In genomic region chr16:31500969-31501750, GRCm38 (mm10) we compare ENCODE assay signal across 9 mouse cellular contexts.
DNase-seq lines count a peak whose midpoint lies in the region; ATAC-seq lines count a peak whose summit lies in the region.
"Had no signal": no experiment of that assay in that cellular context is flagged by ENCODE, and none has a peak within 500 bp of the region (broad histone marks: within the 10 kb centered on the region; RNA-seq: fewer than 3 reads in every experiment).

No protein-coding gene starts in this region.

- H3K4me2 ChIP-seq in kidney, embryonic 14.5 days (replicated peaks; ENCODE audit: low read depth, low read length), result no peak overlapping the region
- no peak overlapping the region for H3K4me2 ChIP-seq in limb, embryonic 11.5 days (ENCODE audit: low read depth, severe bottlenecking)
- no peak overlapping the region for H3K4me2 ChIP-seq in kidney, embryonic 16.5 days (replicated peaks; ENCODE audit: low read depth, low read length)

- peaks cover 6% of the 10 kb centered on the region; the same call in 1 of the 2 replicates for H3K4me1 ChIP-seq in kidney, embryonic 14.5 days (ENCODE audit: control insufficient read depth, insufficient read depth, low read length)
- peaks cover 61% of the 10 kb centered on the region for H3K4me1 ChIP-seq in forebrain, embryonic 10.5 days
- peaks cover 37% of the 10 kb centered on the region for H3K4me1 ChIP-seq in limb, embryonic 11.5 days (ENCODE audit: control insufficient read depth, insufficient read depth, low read length)
- no peaks in the 10 kb centered on the region for H3K4me1 ChIP-seq in kidney, embryonic 16.5 days (ENCODE audit: insufficient read depth, low read length)

- 0 out of 2 replicates have a peak, but pooled peaks cover 3% of the 10 kb centered on the region for H3K9me3 ChIP-seq in kidney, embryonic 14.5 days (ENCODE audit: control insufficient read depth, low read length)
- H3K9me3 ChIP-seq in forebrain, embryonic 10.5 days, result no peaks in the 10 kb centered on the region
- no peaks in the 10 kb centered on the region for H3K9me3 ChIP-seq in limb, embryonic 11.5 days (ENCODE audit: control insufficient read depth, low read length)
- H3K9me3 ChIP-seq in kidney, embryonic 16.5 days (ENCODE audit: low read length), result no peaks in the 10 kb centered on the region; the same call in 1 of the 2 replicates

- ATAC-seq in kidney, embryonic 14.5 days (ENCODE audit: low FRiP score, low TSS enrichment), result no peak
- ATAC-seq in limb, embryonic 11.5 days (ENCODE audit: insufficient number of reproducible peaks, low FRiP score, low TSS enrichment, low read depth), result peak; percentile 73
- ATAC-seq in kidney, embryonic 16.5 days (ENCODE audit: low FRiP score, low TSS enrichment), result no peak

- no peak for DNase-seq in kidney, adult 18-20 months
- DNase-seq in brain, embryonic 18.5 days (ENCODE audit: low read depth, low spot score), result peak; percentile 56
- DNase-seq in forebrain, embryonic 10.5 days (ENCODE audit: extremely low spot score, low spot score), result no peak
- DNase-seq in limb, embryonic 11.5 days (ENCODE audit: low spot score), result peak; percentile 84
- DNase-seq in thymus, postnatal 25 days, result no peak
- DNase-seq in thymus, postnatal 0 days (ENCODE audit: low spot score), result no peak
- DNase-seq: kidney, adult 2 months had no signal

- no peaks in the 10 kb centered on the region for H3K27me3 ChIP-seq in kidney, embryonic 14.5 days (ENCODE audit: control insufficient read depth, insufficient read depth, low read length)
- peaks cover 24% of the 10 kb centered on the region for H3K27me3 ChIP-seq in forebrain, embryonic 10.5 days (ENCODE audit: poor library complexity, severe bottlenecking)
- H3K27me3 ChIP-seq in limb, embryonic 11.5 days (ENCODE audit: control insufficient read depth, insufficient read depth, low read length), result no peaks in the 10 kb centered on the region
- no peaks in the 10 kb centered on the region for H3K27me3 ChIP-seq in kidney, embryonic 16.5 days (ENCODE audit: insufficient read depth, low read length)

- H3K9ac ChIP-seq in kidney, embryonic 14.5 days (ENCODE audit: low read depth, low read length), result 0 out of 2 replicates have a peak overlapping the region, but pooled peaks have one; percentile 7
- H3K9ac ChIP-seq in limb, embryonic 11.5 days (ENCODE audit: low read length), result no peak overlapping the region
- no peak overlapping the region for H3K9ac ChIP-seq in kidney, embryonic 16.5 days (replicated peaks; ENCODE audit: low read length)

- no peak overlapping the region for H3K4me3 ChIP-seq in kidney, embryonic 14.5 days (ENCODE audit: low read length)
- H3K4me3 ChIP-seq in forebrain, embryonic 10.5 days, result no peak overlapping the region
- no peak overlapping the region for H3K4me3 ChIP-seq in limb, embryonic 11.5 days (ENCODE audit: low read depth, low read length)
- no peak overlapping the region for H3K4me3 ChIP-seq in kidney, embryonic 16.5 days (ENCODE audit: low read length)

- 54% methylated on average over 14 of the region's 14 CpGs for WGBS in kidney, embryonic 14.5 days
- 74% methylated on average over 14 of the region's 14 CpGs for WGBS in forebrain, embryonic 10.5 days
- WGBS in limb, embryonic 11.5 days, result 32% methylated on average over 14 of the region's 14 CpGs
- 60% methylated on average over 14 of the region's 14 CpGs for WGBS in kidney, embryonic 16.5 days

- no peaks in the 10 kb centered on the region for H3K36me3 ChIP-seq in kidney, embryonic 14.5 days (ENCODE audit: control insufficient read depth, insufficient read depth, low read length)
- no peaks in the 10 kb centered on the region for H3K36me3 ChIP-seq in forebrain, embryonic 10.5 days (replicated peaks)
- H3K36me3 ChIP-seq in limb, embryonic 11.5 days (ENCODE audit: control insufficient read depth, insufficient read depth, low read length), result no peaks in the 10 kb centered on the region
- H3K36me3 ChIP-seq in kidney, embryonic 16.5 days (ENCODE audit: insufficient read depth, low read length), result no peaks in the 10 kb centered on the region

- no peak overlapping the region for H3K27ac ChIP-seq in kidney, embryonic 14.5 days (ENCODE audit: low read depth, low read length)
- peak overlapping the region; percentile 12 for H3K27ac ChIP-seq in forebrain, embryonic 10.5 days
- peak overlapping the region; percentile 63 for H3K27ac ChIP-seq in limb, embryonic 11.5 days (replicated peaks; ENCODE audit: low read depth, low read length)
- no peak overlapping the region for H3K27ac ChIP-seq in kidney, embryonic 16.5 days (ENCODE audit: low read length)

Comparison
In these comparisons a context has a peak if more than half of its experiments do, and no peak if none do; other contexts are left out.
1. H3K27ac ChIP-seq: peak in forebrain, embryonic 10.5 days (single experiment) and limb, embryonic 11.5 days (single experiment); none in kidney, embryonic 14.5 days (single experiment) and kidney, embryonic 16.5 days (single experiment).
2. DNase-seq: peak in brain, embryonic 18.5 days (single experiment) and limb, embryonic 11.5 days (single experiment); none in kidney, adult 18-20 months (single experiment), forebrain, embryonic 10.5 days (single experiment), thymus, postnatal 25 days (single experiment) and thymus, postnatal 0 days (single experiment).